Mouse (Mus musculus) kidney, postnatal 0 days (tissue): ENCODE data around the gene Zfhx3. TPM values are rescaled to one million over a fixed set of nuclear protein-coding genes. Genes with fewer than 3 reads are reported as not detected.

Source experiments
- ATAC-seq: fragments of 200-750 bp; cut with Nextera tagmentation; replicated peaks from 2 replicates; pipeline ENCODE4 v1.8.0; 2017; ENCODE audit warnings: low read depth, moderate number of reproducible peaks, moderate TSS enrichment, moderate library complexity; ENCODE audit not compliant: low FRiP score
- DNase-seq: peaks from one replicate; pipeline ENCODE4 v3.0.0-alpha.2; 2016; ENCODE audit warnings: low spot score
- H3K27ac ChIP-seq: fragments of 300-500 bp; sonication (generic); 2 replicates; pipeline ENCODE4 v1.5.1; 2014; ENCODE audit warnings: mild to moderate bottlenecking
- H3K27me3 ChIP-seq: fragments of 300-500 bp; sonication (generic); 2 replicates; pipeline ENCODE4 v1.6.1; 2014; ENCODE audit warnings: low read length, mixed read lengths; ENCODE audit not compliant: insufficient read depth
- H3K36me3 ChIP-seq: fragments of 300-500 bp; sonication (generic); 2 replicates; pipeline ENCODE4 v1.6.1; 2014; ENCODE audit warnings: low read length, mixed read lengths; ENCODE audit not compliant: insufficient read depth
- H3K4me1 ChIP-seq: fragments of 300-500 bp; sonication (generic); replicated peaks from 2 replicates; pipeline ENCODE4 v1.6.1; 2014; ENCODE audit warnings: antibody characterized with exemption, low read length, mixed read lengths; ENCODE audit not compliant: insufficient read depth
- H3K4me2 ChIP-seq: fragments of 300-500 bp; sonication (generic); 2 replicates; pipeline ENCODE4 v1.6.1; 2014; ENCODE audit warnings: mild to moderate bottlenecking, low read length, moderate library complexity, mixed read lengths
- H3K4me3 ChIP-seq: fragments of 300-500 bp; sonication (generic); replicated peaks from 2 replicates; pipeline ENCODE4 v1.5.1; 2014; ENCODE audit warnings: low read depth, low read length
- H3K9ac ChIP-seq: fragments of 300-500 bp; sonication (generic); 2 replicates; pipeline ENCODE4 v1.6.1; 2014; ENCODE audit warnings: low read depth, low read length
- H3K9me3 ChIP-seq: fragments of 300-500 bp; sonication (generic); replicated peaks from 2 replicates; pipeline ENCODE4 v1.6.1; 2016; ENCODE audit warnings: low read length, inconsistent platforms, mixed read lengths
- CTCF ChIP-seq: IDR thresholded peaks from 2 replicates; pipeline ENCODE4 v1.5.1; 2016; ENCODE audit warnings: antibody characterized with exemption, low read depth, mild to moderate bottlenecking, moderate library complexity
- WGBS: fragments of 180-500 bp; shearing (Covaris S2); extraction: QIAGEN DNeasy Blood & Tissue Kit; methylation state at CpG from one replicate; pipeline ENCODE4 v1.1.7; 2014; 5-methylcytosine and 5-hydroxymethylcytosine counted together
- polyA plus RNA-seq: library from polyadenylated mRNA; unstranded; fragments of >200 nt; fragmentation: Nextera tagmentation; extraction: Ambion mirVana; gene quantifications from 2 replicates; pipeline ENCODE4 v1.2.1, GENCODE M21; 2015

Zfhx3 gene
- polyA plus RNA-seq, 1 experiment from 2014 or later, result 5.0 TPM

- Histone ChIP-seq H3K27ac (no peak overlapping the region), H3K4me2 (no peak overlapping the region), H3K4me3 (no peak overlapping the region), H3K27me3 (no peaks in the 10 kb centered on the region), H3K4me1 (no peaks in the 10 kb centered on the region), H3K36me3 (no peaks in the 10 kb centered on the region), H3K9ac (no peak overlapping the region), H3K9me3 (no peaks in the 10 kb centered on the region)
- DNase-seq (no peak), ATAC-seq (no peak)
- no peak for TF ChIP-seq CTCF
- 59% methylated on average over 8 of the region's 8 CpGs for WGBS
Observed at GRCm38 (mm10) chr8:108363856-108364255, 421.4 kb downstream of the Zfhx3 start.

- WGBS, result 17% methylated on average over 6 of the region's 6 CpGs
- no peak overlapping the region for H3K9ac ChIP-seq
- no peak overlapping the region for H3K27ac ChIP-seq
- ATAC-seq, result no peak
- no peaks in the 10 kb centered on the region for H3K36me3 ChIP-seq
- no peaks in the 10 kb centered on the region for H3K4me1 ChIP-seq
- no peaks in the 10 kb centered on the region for H3K27me3 ChIP-seq
- no peak overlapping the region for H3K4me3 ChIP-seq
- H3K9me3 ChIP-seq, result no peaks in the 10 kb centered on the region
- no peak overlapping the region for H3K4me2 ChIP-seq
- peak; percentile 55 for DNase-seq
- TF ChIP-seq CTCF, result no peak
Observed at GRCm38 (mm10) chr8:108369081-108369480, 426.6 kb downstream of the Zfhx3 start.

GRCm38 (mm10) chr8:108370731-108371130 lies 428.3 kb downstream of the Zfhx3 start:
- Histone ChIP-seq H3K27ac (no peak overlapping the region), H3K9ac (no peak overlapping the region), H3K36me3 (no peaks in the 10 kb centered on the region), H3K4me3 (no peak overlapping the region), H3K4me2 (no peak overlapping the region), H3K27me3 (no peaks in the 10 kb centered on the region), H3K9me3 (no peaks in the 10 kb centered on the region), H3K4me1 (no peaks in the 10 kb centered on the region)
- ATAC-seq, result no peak
- no peak for TF ChIP-seq CTCF
- WGBS, result 88% methylated on average over 6 of the region's 6 CpGs
- DNase-seq, result no peak

GRCm38 (mm10) chr8:108373046-108373445 lies 430.6 kb downstream of the Zfhx3 start:
- 14% methylated on average over 7 of the region's 7 CpGs for WGBS
- no peaks in the 10 kb centered on the region for H3K27me3 ChIP-seq
- H3K27ac ChIP-seq, result no peak overlapping the region
- H3K4me2 ChIP-seq, result peak overlapping the region; percentile 8; the same call in 1 of the 2 replicates
- H3K4me3 ChIP-seq, result no peak overlapping the region
- no peak for TF ChIP-seq CTCF
- no peaks in the 10 kb centered on the region for H3K36me3 ChIP-seq
- ATAC-seq, result no peak
- H3K4me1 ChIP-seq, result no peaks in the 10 kb centered on the region
- peak; percentile 36 for DNase-seq
- H3K9me3 ChIP-seq, result no peaks in the 10 kb centered on the region
- H3K9ac ChIP-seq, result no peak overlapping the region

- ATAC-seq (no peak), DNase-seq (no peak)
- Histone ChIP-seq H3K4me2 (no peak overlapping the region), H3K27ac (no peak overlapping the region), H3K9ac (no peak overlapping the region), H3K36me3 (no peaks in the 10 kb centered on the region), H3K9me3 (no peaks in the 10 kb centered on the region), H3K4me1 (no peaks in the 10 kb centered on the region), H3K4me3 (no peak overlapping the region), H3K27me3 (no peaks in the 10 kb centered on the region)
- 93% methylated on average over 2 of the region's 2 CpGs for WGBS
- TF ChIP-seq CTCF, result no peak
Observed at GRCm38 (mm10) chr8:108378036-108378435, 435.6 kb downstream of the Zfhx3 start.

GRCm38 (mm10) chr8:108383121-108383520 lies 440.7 kb downstream of the Zfhx3 start:
- WGBS, result 71% methylated on average over 4 of the region's 4 CpGs
- Histone ChIP-seq H3K9ac (no peak overlapping the region), H3K27me3 (no peaks in the 10 kb centered on the region), H3K4me1 (no peaks in the 10 kb centered on the region), H3K36me3 (no peaks in the 10 kb centered on the region), H3K9me3 (no peaks in the 10 kb centered on the region), H3K4me2 (no peak overlapping the region), H3K27ac (no peak overlapping the region), H3K4me3 (no peak overlapping the region)
- no peak for TF ChIP-seq CTCF
- no peak for DNase-seq
- no peak for ATAC-seq
